Mouse (Mus musculus) stomach, postnatal 0 days (tissue): ENCODE data around the gene Apoo. TPM values are rescaled to one million over a fixed set of nuclear protein-coding genes. Genes with fewer than 3 reads are reported as not detected.
A peak's percentile ranks its signal among the peaks of the same experiment; 100 is the strongest.
"Not testable (repeated sequence)": the region's sequence is repeated elsewhere in the genome, so short reads cannot be mapped to it uniquely, and the experiment has no call there.

ENCODE experiments used
- ATAC-seq: fragments of 200-750 bp; cut with Nextera tagmentation; 2 replicates; pipeline ENCODE4 v1.8.0; 2017; ENCODE audit not compliant: low FRiP score, low TSS enrichment
- DNase-seq: peaks from one replicate; pipeline ENCODE4 v3.0.0-alpha.2; 2016; ENCODE audit warnings: low spot score
- H3K27ac ChIP-seq: fragments of 300-500 bp; sonication (generic); replicated peaks from 2 replicates; pipeline ENCODE4 v1.5.1; 2014; ENCODE audit warnings: mild to moderate bottlenecking, control low read depth
- H3K27me3 ChIP-seq: fragments of 300-500 bp; sonication (generic); 2 replicates; pipeline ENCODE4 v1.6.1; 2014; ENCODE audit warnings: low read length; ENCODE audit not compliant: control insufficient read depth, insufficient read depth
- H3K36me3 ChIP-seq: fragments of 300-500 bp; sonication (generic); 2 replicates; pipeline ENCODE4 v1.6.1; 2014; ENCODE audit warnings: low read length, mixed read lengths; ENCODE audit not compliant: control insufficient read depth, insufficient read depth
- H3K4me1 ChIP-seq: fragments of 300-500 bp; sonication (generic); replicated peaks from 2 replicates; pipeline ENCODE4 v1.6.1; 2014; ENCODE audit warnings: antibody characterized with exemption; ENCODE audit not compliant: control insufficient read depth, insufficient read depth
- H3K4me2 ChIP-seq: fragments of 300-500 bp; sonication (generic); replicated peaks from 2 replicates; pipeline ENCODE4 v1.6.1; 2014; ENCODE audit warnings: low read depth, mild to moderate bottlenecking, control low read depth, moderate library complexity
- H3K4me3 ChIP-seq: fragments of 300-500 bp; sonication (generic); 2 replicates; pipeline ENCODE4 v1.5.1; 2014; ENCODE audit warnings: low read depth, low read length, control low read depth
- H3K9ac ChIP-seq: fragments of 300-500 bp; sonication (generic); 2 replicates; pipeline ENCODE4 v1.6.1; 2014; ENCODE audit warnings: mild to moderate bottlenecking, low read length, control low read depth, mixed read lengths
- H3K9me3 ChIP-seq: fragments of 300-500 bp; sonication (generic); 2 replicates; pipeline ENCODE4 v1.6.1; 2016; ENCODE audit warnings: low read length; ENCODE audit not compliant: control insufficient read depth
- CTCF ChIP-seq: IDR thresholded peaks from 2 replicates; pipeline ENCODE4 v1.5.1; 2016; ENCODE audit warnings: antibody characterized with exemption, low read depth, mild to moderate bottlenecking, moderate library complexity
- EP300 ChIP-seq: optimal IDR thresholded peaks from 2 replicates; pipeline ENCODE3; 2016; ENCODE audit warnings: antibody characterized with exemption
- WGBS: fragments of 180-500 bp; shearing (Covaris S2); extraction: QIAGEN DNeasy Blood & Tissue Kit; methylation state at CpG from one replicate; pipeline ENCODE4 v1.1.7; 2014; 5-methylcytosine and 5-hydroxymethylcytosine counted together
- microRNA-seq: library from miRNA; unstranded; fragments of <30 nt; microRNA quantifications from one replicate; pipeline ENCODE4, GENCODE M21; 2016
- polyA plus RNA-seq: library from polyadenylated mRNA; unstranded; fragments of >200 nt; fragmentation: Nextera tagmentation; extraction: Ambion mirVana; gene quantifications from 2 replicates; pipeline ENCODE4 v1.2.1, GENCODE M21; 2015

Apoo gene
- polyA plus RNA-seq, 1 experiment from 2014 or later, result 69.7 TPM

DNA sequence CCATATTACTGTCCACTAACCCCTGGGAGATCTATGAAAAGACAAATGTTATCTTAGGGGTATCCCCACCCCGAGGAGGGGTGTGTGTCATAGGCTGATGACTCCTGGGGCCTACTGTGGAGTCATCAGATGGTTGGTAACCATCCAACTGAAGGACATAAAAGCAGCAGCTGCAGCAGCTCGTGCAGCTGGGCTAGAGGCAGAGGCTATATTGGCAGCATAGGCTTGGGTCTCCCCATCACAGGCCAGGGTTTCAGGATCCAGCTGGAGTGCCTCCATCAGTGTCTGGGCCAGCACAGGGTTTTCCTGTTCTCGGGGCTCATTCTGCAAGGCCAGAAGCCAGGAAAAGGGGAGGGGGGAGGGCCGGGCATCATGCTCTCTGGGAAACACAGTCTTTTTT is 92.4 kb downstream of the Apoo start:
- no peaks in the 10 kb centered on the region for H3K4me1 ChIP-seq
- no peak overlapping the region for H3K27ac ChIP-seq
- H3K36me3 ChIP-seq, result no peaks in the 10 kb centered on the region
- no peak for DNase-seq
- TF ChIP-seq CTCF (no peak), EP300 (no peak)
- H3K4me2 ChIP-seq, result no peak overlapping the region
- no peak overlapping the region for H3K9ac ChIP-seq
- no peak overlapping the region for H3K4me3 ChIP-seq
- H3K27me3 ChIP-seq, result no peaks in the 10 kb centered on the region
- 39% methylated on average over 4 of the region's 4 CpGs for WGBS
- H3K9me3 ChIP-seq, result no peaks in the 10 kb centered on the region
- ATAC-seq, result peak; percentile 57; the same call in 1 of the 2 replicates

- H3K27me3 ChIP-seq, H3K27ac ChIP-seq, H3K4me1 ChIP-seq, DNase-seq, ATAC-seq, H3K9me3 ChIP-seq, H3K4me3 ChIP-seq, H3K9ac ChIP-seq, H3K4me2 ChIP-seq, H3K36me3 ChIP-seq: not testable (repeated sequence)
- 86% methylated on average over 1 of the region's 3 CpGs for WGBS
Measured at GRCm38 (mm10) chrX:94461513-94461912, 94.6 kb downstream of the Apoo start.

DNA sequence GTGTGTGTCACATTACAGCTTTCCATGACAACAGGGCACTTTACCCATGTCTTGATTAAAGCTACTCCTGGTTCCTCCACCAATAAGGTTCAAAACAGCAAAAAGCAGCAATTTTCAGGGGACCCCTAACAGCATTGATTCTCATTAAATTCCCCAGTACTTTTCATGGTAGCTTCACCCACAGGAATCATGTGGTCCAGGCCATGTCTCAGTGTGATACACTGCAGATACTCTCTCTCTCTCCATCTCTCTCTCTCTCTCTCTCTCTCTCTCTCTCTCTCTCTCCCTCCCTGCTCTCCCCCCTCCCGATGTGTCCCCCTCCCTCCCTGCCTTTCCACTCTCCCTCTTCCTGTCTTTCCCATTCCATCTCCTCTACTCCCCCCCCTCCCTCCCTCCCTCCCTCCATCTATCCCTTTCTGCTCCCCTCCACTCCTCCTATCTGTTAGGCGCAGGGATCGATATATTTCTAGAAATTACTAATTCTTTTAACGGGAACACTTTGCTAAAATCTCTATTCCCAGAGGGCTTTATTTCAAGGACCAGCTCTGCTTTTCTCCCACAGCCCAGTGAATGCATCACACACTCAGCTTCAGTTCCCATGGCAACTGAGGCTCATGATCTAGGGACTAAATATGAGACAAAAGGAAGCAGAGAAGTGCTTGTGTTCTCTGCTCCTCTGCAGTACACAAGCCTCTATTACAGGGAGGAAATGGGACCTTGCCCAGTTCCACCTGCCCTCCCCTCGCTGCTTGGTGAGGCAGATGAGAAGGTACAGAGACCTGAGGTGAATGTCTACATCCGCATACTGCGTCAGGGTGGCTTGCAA is 95.9 kb downstream of the Apoo start:
- H3K4me3 ChIP-seq, H3K9me3 ChIP-seq, H3K36me3 ChIP-seq, H3K27ac ChIP-seq, DNase-seq, ATAC-seq, H3K4me2 ChIP-seq, H3K27me3 ChIP-seq, H3K4me1 ChIP-seq, H3K9ac ChIP-seq: not testable (repeated sequence)
- WGBS, result no CpG with 5 or more reads among the region's 7 CpGs

Small RNA genes lying within 50 kb of the gene (microRNA-seq; reads per million reads assigned to microRNA genes)
- not detected for gene Gm44477

Other genes with a start within 250 kb of the Apoo start
- gene Zfx, start 243.4 kb upstream of the Apoo start, polyA plus RNA-seq, result 11.8 and 12.7 TPM in 2 replicates
- gene Eif2s3x, start 154.3 kb upstream of the Apoo start, polyA plus RNA-seq, result 37.0 and 38.8 TPM in 2 replicates
- 5.6 and 5.9 TPM in 2 replicates for gene Klhl15, start 132.5 kb upstream of the Apoo start, polyA plus RNA-seq
- not detected in 2 replicates for gene Fam90a1b, start 340 bp upstream of the Apoo start, polyA plus RNA-seq
- gene Maged1, start 175.0 kb downstream of the Apoo start, polyA plus RNA-seq, result 175 and 179 TPM in 2 replicates